Mouse (Mus musculus) hindlimb bud, embryonic 11.5 days (tissue): ENCODE measurements around the gene Tsen54.

Experiments used
- DNase-seq: peaks from one replicate; pipeline ENCODE4 v3.0.0-alpha.2; 2012; ENCODE audit warnings: low read depth, low spot score; ENCODE audit errors: extremely low spot score

Gene Tsen54

DNA sequence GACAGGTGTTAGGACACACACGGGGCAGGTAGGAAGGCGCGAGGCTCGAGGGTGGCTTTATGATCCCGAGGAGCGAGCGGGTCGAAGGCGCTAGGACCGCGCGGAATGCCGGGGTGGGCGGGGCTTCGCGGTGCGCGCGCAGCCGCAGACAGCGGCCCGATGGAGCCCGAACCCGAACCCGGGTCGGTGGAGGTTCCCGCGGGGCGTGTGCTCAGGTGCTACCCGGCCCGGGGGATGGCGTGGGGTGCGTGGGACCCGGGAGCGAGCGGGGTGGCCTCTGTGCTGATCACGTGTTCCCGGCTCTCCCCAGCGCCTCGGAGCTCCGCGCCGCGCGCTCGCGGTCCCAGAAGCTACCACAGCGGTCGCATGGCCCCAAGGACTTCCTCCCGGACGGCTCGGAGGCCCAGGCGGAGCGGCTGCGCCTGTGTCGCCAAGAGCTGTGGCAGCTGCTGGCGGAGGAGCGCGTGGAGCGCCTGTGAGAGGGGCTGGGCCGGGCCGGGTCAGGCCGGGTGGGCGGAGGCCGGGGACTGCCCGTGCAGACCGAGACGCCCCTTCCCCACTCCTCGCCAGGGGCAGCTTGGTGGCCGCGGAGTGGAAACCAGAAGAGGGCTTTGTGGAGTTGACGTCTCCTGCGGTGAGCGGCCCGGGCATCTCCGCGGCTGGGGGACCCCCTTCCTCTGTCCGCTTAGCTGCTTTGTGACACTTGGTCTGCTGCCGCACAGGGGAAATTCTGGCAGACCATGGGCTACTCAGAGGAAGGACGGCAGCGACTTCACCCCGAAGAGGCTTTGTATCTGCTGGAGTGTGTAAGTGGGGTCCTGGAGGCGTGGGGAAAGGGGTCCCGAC is at the start of gene Tsen54:
TSS of gene Tsen54 (plus strand) at position 120 of the 846 bp plus-strand sequence.
- DNase-seq, result no peak

DNA sequence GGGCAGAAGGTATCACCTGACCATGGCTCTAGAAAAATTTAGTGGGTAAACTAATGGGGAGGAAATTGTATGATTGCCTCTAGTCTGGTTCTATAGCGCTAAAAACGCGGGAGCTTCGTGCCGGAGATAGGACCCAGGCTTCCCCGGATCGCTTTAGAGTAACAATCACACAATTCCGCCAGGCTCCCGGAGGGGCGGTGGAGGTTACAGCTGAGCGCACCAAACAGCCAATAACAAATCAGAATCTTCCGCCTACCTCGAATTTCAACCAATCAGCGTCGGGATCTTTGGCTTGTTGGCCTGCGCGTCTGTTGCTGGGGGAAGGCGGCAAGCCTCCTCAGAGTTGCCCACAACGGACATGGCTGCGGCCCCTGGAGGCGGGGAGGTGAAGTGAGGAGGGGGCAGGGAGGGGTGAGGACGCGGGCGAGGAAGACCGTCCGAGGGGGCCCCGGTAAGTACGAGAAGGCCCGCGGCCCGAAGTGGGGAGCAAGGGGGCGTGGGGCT is 49.4 kb upstream of the Tsen54 start, which contains the start of gene Tmem94:
TSS of gene Tmem94 (plus strand) at position 331 of the 504 bp plus-strand sequence.
- peak; percentile 100 for DNase-seq

DNA sequence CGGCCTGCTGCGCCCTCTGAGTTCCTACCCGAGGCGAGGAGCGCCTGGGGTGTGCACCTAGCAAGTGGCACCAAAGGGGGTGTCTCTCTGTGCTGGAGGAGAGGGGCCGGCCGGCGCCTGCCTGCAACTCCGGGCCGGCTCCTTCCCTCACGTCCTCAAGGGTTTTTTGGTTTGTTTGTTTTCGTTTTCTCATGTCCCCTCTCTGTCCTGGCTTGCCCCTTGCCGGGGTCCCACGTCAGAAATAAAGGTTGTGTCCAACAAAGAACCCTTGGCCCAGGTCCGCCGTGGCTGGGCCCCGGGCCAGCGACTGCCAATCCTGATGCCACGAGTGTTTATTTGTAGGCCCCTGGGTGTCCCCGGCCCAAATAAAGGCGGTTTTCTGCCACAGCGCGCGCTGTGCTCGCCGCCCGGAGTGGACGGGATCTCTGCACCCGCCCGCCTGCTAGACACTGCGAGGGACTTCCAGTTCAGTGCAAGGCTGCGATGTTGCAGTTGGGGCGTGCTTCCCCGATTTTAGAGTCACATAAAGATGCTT is 48.9 kb upstream of the Tsen54 start:
- DNase-seq, result no peak

DNA sequence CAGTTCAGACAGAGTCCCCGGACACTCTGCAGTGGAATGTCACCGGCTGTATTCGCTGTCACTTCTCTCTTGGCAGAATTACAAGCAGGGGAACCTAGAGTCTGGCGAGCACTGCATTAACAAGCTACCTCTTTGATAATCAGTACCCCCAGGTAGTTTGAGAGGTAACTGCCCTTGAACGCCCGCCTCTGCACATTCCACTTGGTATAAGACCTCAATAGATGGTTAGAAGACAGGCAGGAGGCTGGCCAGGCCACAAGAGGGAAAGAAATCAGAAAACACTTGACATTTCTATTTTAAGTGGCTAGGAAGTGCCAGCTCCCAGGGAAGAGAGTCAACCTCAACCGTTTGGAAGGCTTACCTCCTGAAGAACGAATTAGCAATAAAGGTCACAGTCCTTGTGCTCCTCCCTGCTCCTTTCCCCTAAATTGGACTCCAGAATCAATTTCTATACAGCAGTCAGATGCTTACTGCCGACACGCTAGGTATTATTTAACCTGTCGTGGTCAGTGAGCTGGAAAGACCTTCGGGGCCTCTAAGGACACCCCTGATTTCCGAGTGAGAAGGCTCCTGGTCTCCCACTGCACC is 48.1 kb upstream of the Tsen54 start:
- no peak for DNase-seq

DNA sequence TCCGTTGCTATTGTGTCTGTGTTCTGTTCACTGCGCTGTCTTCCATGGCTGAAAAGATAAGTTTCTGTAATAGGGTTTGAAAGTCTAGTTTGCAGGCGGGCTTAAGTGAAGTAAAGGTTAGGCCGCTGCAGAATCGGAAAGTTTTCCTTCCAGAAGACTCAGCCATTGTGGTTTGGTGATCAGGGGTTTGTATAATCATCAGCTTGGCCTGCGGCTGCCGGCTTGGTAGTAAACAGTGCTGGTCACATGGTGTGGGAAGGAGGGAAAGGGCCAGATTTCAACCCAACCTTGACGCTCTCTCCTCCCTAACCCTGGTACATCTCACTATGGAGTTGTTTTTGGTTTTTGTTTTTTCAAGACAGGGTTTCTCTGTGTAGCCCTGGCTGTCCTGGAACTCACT is 47.5 kb upstream of the Tsen54 start:
- DNase-seq, result no peak

DNA sequence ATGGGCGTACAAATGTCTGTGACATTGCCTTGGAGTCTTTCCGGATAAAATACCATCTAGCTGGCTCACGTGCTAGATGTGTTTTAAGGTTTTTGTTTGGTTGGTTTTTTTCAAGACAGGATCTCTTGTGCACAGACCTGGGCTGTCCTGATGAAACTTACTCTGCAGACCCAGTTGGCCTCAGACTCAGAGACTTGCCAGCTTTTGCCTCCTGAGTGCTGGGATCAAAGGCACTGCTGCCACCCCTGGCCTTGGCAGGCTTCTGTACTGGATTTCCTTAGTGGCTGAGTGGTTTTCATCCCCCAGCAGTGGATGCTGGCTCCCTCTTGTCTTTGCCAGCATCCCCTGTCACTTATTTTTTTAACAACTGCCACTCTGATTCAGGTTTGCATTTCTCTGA is 45.6 kb upstream of the Tsen54 start:
- no peak for DNase-seq

DNA sequence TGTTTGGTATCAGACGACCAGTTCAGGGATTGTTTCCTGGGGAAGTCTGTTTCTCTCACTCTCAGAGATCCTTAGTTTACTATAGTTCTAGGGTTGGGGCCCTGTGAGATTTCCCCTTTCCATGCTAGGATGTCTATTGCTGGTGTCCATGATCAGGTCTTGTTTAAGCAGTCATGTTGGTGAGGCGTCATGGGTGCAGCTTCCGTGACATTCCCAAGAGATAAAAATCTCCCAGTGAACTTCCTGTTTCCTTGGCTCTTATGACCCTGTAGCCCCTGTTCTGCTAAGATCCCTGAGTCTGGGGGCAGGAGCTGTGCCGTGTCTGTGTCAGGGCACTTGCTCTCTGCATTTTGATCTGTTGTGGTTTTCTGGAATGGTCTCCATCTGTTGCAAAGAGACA is 39.9 kb upstream of the Tsen54 start:
- no peak for DNase-seq

DNA sequence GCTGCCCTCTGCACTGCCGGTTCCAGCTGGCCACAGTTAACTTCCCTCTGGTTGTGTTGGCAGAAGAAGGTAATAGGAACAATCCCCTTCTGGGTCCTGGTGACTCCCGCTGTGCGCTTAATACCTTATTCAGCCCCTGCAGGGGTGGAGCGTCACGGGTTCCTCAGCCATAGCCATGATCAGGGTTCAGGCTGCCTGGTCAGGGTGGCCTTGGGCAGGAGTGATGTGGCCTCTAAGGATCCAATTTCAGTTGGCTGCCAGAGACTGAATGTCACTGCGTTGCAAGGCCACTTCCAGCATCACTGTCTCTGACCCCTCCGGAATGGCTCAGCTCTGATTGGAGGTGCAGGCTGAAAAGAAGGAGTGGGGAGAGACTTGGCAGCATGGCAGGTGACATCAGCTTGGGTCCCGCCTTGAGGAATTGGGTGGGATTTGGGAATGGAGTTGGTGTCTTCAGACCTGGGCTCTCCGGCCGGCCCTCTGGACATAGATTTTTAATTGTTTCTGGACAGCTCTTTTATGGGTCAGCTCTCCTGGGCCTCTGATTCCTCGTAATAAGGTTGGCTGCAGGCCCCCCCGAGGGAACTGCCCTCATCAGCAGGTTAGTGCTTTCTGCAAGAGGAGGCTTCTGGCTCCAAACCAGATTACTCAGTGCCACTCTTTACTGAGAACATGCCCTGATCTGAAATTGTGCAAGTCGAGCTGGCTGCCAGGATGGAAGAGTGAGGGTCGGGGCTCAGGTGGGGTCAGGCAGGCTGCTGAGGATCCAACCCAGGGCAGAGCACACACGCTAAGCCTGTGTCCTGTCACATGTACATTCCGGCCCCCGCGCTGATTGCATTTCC is 38.5 kb upstream of the Tsen54 start:
- no peak for DNase-seq

DNA sequence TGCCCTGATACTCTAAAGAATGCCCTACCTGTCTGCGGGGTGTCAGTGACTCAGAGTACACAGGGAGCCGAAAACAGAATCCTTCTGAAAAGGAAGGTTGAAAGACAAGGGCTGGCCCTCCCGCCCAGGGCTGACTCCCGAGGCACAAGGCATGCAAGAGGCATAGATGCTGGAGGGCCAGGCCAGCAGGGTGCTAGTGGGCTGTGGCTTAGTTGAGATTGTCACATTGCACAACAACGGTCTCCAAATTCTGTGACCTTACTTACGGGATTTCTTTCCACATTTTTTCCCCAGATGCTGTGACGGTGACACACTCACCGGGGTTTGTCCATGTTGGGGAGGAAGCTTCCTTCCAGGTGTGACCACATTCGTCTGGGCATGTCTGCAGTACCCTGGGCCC is 37.6 kb upstream of the Tsen54 start:
- no peak for DNase-seq

DNA sequence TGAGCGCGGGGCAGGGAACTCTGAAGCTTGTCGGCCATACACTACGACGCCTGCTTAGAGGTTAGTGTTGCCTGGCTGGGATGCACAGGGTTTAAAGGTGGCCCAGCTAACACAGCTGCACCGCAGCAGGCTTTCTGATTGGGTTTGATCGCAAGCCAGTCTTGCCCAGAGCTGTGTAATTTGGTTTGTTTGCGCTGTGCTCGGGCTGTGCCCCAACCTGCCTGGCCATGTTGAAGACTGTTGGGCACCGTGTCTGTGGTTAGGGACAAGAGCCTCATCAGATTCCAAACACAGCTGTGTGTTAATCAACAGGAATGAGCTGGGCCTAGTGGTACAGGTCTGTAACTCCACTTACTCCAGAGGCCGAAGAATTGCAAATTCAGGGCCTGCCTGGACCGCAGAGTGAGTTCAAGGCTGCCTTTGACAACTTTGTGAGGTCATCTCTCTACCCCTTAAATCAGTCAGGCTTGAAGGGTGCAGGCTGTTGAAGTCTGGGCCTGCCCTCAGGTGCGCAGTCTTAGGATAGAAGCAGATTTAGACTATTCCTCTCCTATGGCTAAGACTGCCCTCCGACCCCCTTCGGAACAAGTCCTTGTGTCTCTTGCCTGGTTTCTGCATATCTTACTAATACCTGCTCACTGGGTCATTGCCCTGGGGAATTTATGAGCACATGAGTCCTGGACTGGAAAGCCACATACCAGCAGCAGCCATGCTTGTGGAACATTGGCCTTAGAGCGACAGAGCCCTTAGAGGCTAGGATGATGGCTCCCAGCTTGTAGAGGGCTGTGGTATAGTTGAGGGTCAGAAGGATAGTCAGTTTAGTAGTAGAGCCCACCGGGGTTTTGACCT is 36.8 kb upstream of the Tsen54 start:
- no peak for DNase-seq

DNA sequence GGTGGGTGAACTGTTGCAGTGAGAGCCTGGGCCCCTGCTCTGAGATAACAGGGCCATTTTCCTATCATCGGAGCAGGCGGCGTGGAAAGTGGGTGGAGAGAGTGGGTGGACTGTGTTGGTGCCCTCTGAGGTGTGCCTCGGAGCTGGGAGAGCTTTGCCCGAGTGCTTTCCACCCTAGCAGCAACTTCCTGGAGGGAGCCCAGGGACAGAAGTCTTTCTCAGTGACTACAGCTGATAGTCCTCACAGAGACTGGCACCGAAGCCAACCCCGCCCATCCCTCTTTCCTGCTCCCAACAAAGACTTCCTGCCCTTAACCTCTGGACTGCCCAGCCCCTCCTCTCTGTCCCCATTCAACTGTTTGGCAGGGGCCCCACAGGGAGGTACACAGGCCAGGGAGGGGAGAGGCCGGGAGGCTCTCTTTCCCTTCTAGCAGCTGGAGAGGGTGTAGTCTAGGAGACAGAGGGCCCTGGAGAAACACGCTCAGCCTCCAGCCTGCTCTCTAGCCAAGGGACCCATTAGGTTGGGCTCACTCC is 35.4 kb upstream of the Tsen54 start:
- no peak for DNase-seq

DNA sequence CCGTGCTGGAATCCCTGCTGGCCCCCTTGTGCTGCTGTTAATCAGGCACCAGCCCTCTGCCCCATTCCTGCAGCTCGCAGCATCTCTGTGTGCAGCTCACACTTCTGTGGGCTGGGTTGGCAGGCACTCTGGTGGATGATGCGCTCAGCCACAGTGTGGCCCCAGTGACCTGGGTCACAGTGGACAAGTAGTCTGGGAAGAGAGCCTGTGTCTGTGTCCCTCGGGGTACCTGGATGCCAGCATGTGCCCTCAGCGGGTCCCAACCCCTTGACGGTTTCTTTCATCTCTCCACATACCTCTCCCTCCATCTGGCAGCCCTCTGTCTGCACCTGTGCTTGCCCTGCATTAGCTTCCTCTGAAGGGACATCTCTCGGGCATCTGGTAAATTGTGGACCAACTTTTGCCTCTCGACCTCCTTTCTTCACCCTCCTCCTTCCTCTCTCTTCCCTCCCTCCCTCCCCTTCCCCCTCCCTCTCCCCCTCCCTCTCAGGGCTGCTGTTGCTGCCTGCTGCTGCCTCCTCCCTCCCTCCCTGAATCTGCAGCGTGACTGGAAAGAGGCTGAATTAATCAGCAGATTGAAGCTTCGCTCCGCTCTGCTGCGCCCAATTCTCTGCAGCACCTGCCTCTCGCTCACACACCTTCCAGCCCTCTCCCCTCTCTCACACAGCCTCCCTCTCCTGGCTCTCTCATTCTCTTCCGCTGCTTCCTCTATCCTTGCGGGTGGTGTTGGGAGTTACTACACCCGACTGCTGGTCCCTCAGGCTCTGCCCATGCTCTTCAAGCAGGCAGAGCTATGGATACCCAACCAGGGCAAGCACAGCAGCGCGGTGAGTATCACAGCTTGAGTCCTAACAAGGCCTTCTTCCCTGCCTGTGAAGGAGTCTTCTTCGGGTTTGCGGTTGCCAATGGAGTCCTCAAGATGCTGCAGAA is 34.1 kb upstream of the Tsen54 start:
- DNase-seq, result no peak

DNA sequence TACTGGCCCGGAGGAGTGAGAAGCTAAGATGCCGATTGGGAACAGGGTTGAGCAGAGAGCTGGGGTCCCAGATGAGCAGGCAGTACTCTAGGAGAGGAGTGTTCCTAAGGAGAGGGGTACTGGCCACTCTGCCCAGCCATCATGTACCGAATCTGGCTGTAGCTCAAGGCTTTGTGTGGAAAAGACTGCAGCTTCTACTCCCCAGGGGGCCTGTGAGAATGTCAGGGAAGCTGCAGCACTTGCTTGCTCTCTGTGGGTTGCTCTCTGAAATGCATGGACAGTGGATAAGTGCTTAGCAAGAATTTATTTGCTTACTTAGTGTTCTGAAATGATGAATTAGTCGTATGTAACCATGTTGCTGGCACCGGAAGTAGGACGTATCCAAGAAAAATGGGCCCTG is 28.1 kb upstream of the Tsen54 start:
- DNase-seq, result no peak

DNA sequence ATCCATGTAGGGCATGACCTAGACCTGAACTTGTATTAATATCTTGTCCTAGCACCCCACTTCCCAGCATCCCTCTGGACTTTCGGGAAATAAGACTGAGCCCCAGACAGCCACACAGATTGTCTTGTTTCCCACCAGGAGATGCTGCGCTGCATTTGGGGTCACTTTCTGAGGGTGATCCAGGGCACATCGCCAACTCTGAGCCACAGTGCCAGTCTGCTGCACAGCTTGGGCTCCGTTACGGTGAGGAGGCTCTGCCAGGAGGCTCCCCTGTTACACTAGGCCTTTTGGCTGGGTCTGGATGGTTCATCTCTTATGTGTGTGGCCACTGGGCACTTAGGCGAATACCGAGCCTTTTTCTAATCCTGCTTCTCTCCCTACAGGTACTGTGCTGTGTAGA is 24.7 kb upstream of the Tsen54 start:
- DNase-seq, result no peak

DNA sequence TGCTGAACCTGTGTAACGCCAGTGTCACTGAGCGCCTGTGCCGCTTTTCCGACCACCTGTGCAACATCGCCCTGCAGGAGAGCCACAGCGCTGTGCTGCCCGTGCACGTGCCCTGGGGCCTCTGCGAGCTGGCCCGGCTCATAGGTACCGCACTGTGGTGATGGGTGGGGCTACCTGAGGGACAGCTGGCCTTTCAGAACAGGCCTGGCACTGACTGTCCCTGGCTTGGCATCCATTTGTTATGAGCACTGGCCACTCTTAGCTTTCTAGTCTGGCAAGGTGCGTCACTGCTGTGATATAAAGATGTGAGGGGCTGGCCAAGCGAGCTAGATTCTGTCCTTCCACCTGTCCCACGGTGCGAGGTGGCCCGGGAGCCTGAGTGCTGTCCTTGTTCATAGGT is 22.6 kb upstream of the Tsen54 start:
- no peak for DNase-seq

DNA sequence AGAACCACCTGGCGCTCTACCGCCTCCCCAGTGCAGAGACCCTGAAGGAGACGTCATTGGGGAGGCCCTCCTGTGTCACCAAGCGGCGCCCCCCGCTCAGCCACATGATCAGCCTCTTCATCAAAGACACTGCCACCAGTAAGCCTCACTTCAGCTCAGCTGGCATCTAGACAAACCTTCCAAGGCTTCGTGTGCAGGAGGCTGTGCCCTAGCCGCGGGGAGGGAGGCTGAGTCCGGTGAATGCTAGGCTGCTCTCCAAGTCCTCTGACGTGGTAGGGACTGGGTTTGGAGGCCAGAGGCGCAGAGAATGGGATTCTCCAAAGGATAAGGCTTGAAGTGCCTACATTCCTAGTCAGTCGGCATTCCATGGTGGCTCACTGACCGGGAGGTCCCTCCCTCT is 22.2 kb upstream of the Tsen54 start:
- DNase-seq, result no peak

DNA sequence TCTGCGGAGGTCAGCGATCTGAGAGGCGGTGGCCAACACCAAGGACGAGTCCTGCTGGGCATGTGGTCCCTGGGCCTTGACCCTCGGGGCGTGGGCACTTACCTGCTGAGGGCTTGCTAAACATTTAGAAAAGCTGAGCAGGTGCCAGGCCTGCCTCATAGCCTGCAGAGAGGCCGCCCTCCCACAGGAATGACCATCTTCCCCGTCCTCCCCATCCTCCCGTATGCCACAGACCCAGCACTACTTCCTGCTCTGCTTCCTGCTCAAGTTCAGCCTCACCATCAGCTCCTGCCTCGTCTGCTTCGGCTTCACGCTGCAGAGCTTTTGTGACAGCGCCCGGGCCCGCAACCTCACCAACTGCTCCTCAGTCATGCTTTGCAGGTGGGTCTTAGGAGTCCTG is 17.6 kb upstream of the Tsen54 start:
- no peak for DNase-seq

DNA sequence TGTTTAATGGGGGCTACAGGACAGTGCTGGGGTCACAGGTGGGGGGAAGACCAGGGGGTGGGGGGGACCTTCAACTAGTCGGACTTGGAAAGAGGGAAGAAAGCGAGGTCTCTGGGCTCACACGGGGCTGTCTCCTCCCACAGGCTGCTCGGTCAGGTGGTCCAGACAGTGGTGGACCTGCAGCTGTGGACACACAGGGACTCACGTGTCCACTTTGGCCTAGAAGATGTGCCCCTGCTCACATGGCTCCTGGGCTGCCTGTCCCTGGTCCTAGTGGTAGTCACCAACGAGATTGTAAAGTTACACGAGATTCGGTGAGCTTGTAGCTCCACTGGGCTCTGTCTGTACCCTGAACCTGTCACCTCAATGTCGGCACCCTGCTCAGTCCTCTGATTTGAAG is 16.9 kb upstream of the Tsen54 start:
- no peak for DNase-seq

DNA sequence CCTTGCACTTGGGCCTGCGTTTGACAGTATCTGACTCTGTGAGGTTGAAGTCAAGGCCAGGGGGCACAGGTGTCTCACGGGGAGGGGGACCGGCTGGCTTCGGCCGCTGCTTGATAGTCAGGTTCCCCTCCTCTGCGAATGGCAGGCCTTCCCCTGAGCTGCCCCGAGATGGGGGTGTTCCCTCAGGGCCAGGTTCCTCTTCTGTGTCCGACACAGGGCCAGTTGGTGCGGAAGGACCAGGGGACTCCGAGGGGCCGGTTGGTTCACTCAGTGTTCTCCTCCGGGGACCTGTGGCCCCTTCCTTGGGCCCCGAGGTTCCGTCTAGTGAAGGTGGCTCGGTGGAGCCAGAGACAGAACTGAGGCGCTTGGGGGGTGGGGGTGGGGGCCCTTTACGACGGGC is 13.5 kb upstream of the Tsen54 start:
- no peak for DNase-seq
